Mouse (Mus musculus): ENCODE results near the gene Mlst8.

Mlst8 gene

DNA sequence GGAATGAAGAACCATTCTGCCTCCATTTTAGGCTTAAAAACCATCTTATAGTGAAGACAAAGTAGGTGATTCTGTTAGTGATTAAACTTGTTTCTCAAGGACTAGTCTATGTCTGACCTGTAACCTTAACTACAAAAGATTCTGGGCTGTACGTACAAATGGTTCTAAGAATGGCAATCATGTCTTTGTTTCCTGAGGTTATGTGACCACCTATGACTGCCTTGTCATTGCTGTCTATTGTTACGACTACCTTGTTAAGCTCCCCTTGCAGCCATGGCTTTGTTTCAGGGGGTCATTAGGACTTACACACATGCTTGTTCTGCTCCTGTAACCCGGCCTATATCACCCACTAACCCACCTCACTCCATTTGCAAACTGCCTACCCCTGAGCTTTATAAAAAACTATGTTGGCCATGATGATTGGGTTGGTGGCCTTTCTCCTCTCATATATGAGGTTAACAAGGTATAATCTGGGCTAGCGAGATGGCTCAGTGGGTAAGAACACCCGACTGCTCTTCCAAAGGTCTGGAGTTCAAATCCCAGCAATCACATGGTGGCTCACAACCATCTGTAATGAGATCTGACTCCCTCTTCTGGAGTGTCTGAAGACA lies 10.1 kb downstream of the Mlst8 start:
- DNase-seq (ENCODE audit: low read depth), result no peak

DNA sequence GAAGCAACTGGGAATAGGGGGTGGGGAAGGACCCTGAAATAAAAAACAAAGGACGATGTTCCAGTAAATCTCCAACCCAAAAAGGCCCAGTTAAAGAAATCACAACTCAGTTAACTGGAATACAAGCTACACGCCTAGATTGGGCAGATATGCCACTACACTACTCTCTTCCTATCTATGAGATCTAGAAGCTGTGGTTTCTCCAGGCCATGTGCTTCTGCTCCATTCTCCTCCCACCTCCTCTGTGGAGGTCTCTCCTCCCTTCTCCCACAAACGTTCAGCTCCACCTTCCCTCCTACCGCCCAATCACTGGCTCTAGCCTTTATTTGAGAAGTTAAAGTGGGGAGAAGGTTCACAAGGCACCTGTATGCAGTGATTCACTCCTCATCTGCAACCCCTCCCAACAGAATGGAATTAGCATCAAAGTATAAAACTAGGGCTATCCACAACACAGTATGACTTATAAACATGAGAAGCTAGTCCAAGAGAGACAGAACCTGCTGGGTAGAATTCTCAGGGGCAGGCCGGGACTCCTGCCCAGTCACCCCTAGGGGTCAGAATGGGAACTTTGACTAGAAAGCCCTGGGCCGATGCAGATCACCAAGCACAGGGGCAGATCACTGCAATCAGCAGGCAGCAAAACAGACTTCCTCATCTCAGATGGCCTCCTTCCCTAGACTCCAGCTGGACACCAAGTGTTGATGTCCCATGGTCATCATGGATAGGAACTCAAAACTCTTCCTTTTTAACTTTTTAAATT lies 15.3 kb downstream of the Mlst8 start:
- no peak for DNase-seq (ENCODE audit: low read depth)

DNA sequence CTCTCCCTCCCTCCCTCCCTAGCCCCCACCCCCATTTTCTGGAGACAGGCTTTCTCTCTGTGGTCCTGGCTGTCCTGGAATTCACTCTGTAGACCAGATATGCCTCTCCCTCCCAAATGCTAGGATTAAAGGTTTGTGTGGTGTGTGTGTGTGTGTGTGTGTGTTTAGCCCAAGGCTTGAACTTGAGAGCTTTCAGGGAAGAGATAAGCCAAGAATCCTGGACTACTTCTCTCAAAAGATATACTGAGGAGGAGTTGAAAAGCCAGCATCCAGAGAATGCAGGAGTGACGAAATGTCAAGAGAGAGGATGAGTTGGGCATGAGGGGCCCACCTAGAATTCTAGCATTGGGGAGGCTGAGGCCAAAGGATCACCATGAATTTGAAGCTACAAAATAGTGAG lies 15.9 kb downstream of the Mlst8 start:
- DNase-seq (ENCODE audit: low read depth), result no peak

DNA sequence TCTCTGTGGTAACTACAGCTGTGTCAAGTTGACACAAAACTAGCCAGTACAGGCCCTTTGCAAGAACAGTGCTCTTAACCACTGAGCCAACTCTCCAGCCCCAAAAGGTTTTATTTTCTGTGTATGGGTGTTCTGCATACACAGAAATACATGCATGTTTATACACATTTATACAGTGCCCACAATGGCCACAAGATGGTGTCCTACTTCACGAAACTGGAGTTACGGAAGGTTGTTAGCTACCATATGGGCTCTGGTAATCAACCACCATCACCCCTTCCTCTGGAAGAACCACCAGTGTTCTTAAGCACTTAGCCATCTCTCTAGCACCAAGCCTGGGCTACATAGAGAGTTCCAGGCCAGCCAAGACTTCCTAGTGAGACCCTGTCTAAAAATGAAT lies 17.3 kb downstream of the Mlst8 start:
- peak; percentile 73 for DNase-seq (ENCODE audit: low read depth)

DNA sequence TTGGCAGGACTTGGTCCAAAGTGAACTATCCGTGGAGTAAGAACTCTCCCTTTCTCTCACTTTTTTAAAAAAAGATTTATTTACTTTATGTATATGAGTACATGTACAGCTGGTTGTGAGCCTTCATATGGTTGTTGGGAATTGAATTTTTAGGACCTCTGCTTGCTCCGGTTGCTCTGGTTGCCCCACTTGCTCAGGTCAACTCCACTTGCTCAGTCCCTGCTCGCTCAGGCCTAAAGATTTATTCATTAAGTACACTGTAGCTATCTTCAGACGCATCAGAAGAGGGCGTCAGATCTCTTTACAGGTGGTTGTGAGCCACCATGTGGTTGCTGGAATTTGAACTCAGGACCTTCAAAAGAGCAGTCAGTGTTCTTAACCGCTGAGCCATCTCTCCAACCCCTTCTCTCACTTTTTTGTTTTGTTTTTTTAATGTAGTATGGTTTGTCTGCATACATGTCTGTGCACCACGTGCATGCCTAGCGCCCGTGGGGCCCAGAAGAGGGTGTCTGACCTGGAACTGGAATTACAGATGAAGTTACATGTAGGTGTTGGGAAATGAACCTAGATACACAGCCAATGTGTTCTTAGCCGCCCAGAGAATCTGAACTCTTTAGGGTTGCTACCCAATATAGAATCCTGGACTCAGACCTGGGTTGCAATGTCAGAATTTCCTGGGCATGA lies 23.2 kb downstream of the Mlst8 start:
- DNase-seq (ENCODE audit: low read depth), result peak; percentile 42

DNA sequence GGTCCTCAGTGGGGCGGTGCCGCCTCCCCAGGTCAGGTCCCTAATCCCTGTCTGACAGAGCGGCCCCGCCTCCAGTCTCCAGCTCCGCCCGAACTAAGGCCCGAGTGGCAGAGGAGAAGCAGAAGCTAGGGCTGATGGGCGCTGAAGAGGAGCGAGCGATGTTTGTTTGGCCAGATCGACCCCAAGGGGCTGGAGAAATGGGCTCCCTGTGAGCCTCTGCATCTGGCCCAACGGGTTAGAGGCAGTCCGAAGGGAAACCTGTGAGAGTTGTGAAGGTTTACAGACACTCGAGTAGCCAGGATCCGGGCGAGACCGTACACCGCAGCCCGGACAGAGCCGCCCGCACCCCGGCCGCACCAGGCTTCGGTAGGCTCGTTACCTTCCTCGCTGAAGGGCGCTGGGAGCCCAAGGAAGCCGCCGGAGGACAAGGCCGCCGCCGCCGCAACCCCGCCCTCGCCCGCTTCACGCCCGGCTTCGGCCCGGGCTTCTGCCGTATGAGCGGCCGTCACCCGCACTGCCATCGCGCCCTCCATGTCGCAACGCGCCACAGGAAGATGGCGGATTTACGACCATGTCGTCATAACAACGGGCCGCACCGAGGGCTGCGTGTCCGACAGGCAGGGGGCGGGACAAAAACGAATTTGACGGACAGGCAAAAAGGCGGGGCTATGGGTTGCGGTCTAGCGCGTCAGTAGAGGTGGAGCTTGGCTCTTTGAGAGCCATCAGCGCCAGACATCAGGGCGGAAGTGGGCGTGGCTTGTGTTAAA lies 23.9 kb downstream of the Mlst8 start:
- DNase-seq (ENCODE audit: low read depth), result peak; percentile 99

DNA sequence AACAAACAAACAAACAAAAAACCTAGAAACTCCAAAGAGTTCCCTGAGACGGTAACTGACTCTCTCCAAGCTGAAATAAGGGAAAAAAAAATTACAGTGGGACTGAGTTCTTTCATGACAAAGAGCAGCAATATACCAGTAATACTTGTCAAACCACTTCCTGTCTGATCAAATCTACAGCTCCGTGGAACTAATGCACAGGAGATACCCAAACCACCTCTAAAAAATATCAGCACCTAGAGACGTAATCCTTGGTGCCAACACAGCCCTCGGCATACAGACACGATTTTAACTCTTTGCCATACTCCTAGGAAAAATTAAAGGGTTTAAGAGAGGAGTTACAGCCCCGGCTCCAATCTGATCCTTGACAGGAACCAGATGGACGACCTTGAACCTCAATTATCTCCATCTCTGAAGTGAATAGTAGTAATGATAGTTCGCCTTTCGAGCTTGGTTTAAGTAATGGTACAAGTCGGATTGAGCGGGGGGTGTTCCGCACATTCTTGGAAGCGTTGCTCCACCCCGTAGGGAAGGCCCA lies 24.6 kb downstream of the Mlst8 start:
- peak; percentile 76 for DNase-seq (ENCODE audit: low read depth)

DNA sequence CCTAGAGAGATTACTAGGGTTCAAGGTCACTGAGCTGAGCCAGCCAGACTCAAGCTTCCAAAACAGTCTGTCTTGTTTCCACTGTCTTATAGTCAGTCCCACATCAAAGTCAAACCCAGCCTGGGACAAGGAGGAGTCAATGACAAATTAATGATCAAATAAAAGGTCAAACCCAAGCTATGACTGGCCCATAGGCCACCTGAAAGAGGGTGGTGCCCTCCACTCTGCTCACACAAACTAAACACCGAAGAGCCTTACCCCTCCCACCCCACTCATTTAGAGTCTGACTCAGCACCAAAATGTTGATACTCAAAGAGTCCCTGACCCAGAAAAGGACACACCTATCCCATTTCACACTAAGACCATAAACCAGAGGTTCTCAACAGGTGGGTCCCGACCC lies 25.5 kb downstream of the Mlst8 start:
- DNase-seq (ENCODE audit: low read depth), result no peak

DNA sequence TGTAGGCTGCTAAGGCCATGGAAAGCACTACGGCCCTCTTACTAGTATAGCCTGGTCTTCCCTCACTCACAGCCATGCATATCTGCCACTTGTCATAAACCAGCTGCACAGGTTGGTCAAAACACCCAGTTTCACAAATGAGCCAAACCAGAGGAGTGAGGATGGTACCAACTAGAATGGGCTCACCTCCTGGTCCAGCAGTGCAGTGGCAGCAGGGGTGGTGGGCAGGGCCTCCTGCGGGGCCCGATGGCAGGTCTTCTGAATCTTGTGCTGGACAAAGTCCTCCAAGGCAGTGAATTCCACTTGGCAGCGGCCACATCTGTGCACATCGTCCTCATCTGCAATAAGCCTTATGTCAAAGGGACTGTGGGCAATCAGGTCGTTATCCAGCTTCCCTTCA lies 27.7 kb downstream of the Mlst8 start:
- DNase-seq (ENCODE audit: low read depth), result no peak

DNA sequence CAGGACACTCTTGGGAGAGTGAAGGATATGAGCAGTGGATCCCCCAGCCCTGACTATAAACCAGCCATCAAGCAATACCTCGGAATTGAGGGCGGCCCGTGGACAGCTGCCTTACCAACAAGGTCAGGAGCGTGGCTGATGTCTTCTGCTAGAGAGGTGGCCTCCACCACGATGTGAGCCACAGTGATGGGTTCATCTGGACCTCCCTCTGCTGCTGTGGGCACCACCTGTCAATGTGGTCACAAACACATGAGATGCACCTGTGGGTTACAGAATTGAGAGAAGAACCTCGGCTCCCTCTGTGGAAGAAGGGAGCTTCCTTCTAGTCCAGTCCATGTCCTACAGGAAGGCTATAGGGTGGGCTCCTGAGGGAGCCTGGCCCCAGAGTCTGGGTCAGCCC lies 29.4 kb downstream of the Mlst8 start:
- no peak for DNase-seq (ENCODE audit: low read depth)

GRCm38 (mm10) chr17:24446590-24446989 lies 32.3 kb downstream of the Mlst8 start:
- no peak for DNase-seq (ENCODE audit: low read depth)

- no peak for DNase-seq (ENCODE audit: low read depth)
Measured at GRCm38 (mm10) chr17:24443409-24443808, 35.5 kb downstream of the Mlst8 start.

GRCm38 (mm10) chr17:24442632-24443155 lies 36.2 kb downstream of the Mlst8 start, which contains the start of gene Dnase1l2:
Gene Dnase1l2, minus strand, starts transcription at chr17:24443105.
- DNase-seq (ENCODE audit: low read depth), result no peak

GRCm38 (mm10) chr17:24442107-24442506 lies 36.8 kb downstream of the Mlst8 start:
- DNase-seq (ENCODE audit: low read depth), result no peak

DNA sequence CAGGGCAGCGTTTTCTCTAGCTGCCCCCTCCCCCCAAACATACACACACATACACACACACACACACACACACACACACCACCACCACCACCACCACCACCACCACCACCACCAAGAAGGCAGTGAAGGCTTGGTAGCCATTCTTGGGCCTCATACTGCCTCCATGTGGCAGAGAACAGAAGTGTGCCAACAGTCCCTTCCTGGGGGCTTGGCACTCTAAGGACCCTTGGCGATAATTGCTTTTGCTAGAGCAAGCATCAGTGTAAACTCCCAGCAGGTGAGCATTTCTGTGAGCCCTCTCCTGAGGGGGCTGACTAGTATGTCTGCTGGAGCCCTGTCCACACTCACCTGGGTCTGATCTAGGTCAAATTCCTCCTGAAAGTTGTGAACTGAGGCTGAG lies 37.7 kb downstream of the Mlst8 start:
- DNase-seq (ENCODE audit: low read depth), result no peak

- no peak for DNase-seq (ENCODE audit: low read depth)
Measured at GRCm38 (mm10) chr17:24440377-24440776, 38.5 kb downstream of the Mlst8 start.

- DNase-seq (ENCODE audit: low read depth), result peak; percentile 79
Measured at GRCm38 (mm10) chr17:24437016-24437415, 41.9 kb downstream of the Mlst8 start.

DNA sequence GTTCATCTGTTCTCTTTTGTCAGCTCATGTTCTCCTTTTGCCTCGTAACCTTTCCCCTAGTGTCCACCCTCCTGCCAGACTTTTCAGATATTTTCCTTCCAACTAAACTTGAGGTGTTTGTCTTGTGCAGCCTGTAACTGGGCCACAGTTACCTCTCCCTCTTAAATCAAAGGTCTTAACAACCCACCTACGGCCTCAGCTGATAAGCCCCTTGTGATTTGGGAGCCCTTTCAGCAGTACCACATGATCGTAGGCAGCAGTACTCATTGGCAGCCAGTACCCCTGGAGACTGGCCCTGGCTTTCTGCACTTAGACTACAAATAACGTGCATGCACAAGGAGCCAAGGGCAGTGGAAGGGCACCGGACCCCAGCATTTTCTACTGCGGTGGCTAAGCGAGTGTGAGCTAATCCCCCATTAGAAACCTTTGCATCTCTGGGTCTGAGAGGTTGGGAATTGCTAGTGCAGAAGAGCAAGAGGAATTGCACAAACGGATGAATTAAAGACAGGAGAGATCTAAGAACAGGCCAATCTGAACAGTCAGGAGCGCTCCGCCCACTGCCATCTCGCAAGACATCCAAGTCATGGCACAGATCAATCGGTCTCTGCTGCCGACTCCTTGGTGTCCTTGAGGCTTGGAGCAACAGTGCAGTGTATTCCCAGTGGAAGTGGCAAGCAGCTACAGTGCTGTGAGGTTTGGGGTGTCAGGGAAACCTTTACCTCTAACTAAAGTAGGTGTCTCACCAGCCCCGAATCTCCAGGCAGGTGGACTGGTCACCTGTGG lies 49.5 kb downstream of the Mlst8 start:
- DNase-seq (ENCODE audit: low read depth), result no peak

GRCm38 (mm10) chr17:24427170-24427557 lies 51.7 kb downstream of the Mlst8 start:
- no peak for DNase-seq (ENCODE audit: low read depth)

DNA sequence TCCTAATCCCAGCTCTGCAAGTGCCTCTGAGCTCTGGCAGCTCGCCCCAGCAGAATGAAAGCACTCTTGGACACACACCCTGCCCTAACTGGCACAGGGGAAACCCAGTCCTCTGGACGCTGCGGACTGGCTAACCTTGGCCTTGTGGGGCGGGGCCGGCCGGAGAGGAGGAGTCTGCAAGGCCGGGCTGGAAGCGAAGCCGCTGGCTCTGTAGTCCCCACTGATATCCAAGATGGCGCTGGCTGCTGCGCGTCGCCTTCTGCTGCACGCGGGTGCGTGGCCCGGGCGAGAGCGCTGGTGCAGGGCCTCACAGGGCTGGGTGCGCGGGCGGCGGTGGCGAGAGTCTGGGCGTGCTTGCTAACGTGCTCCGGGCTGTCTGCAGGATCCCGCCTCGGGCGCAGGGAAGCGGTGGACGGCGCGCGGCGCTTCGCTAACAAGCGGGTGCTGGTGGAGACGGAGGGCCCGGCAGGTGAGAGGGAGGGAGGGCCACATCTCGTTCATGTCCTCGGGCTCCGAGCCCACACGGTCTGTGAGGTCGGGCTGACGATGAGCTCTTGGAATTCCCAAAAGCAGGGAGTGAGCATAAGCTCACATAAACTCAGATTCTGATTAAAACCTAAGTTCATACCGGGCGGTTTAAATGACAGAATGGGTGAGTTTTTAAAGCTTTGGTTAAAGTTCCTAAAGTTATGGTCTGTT lies 52.3 kb downstream of the Mlst8 start, which contains the start of gene Eci1:
TSS of gene Eci1 (plus strand) at position 171 of the 699 bp plus-strand sequence.
- DNase-seq (ENCODE audit: low read depth), result peak; percentile 77
